Mouse (Mus musculus) cortical plate, adult 2 months (tissue): ENCODE measurements around the gene Incenp.

ENCODE experiments used
- CTCF ChIP-seq: fragments of 200-500 bp; IDR thresholded peaks from 2 replicates; pipeline ENCODE4 v1.5.1; 2011; ENCODE audit warnings: mild to moderate bottlenecking, control low read depth, low read length; ENCODE audit not compliant: insufficient read depth; ENCODE audit errors: extremely low read depth
- POLR2A ChIP-seq: fragments of 200-500 bp; IDR thresholded peaks from 2 replicates; pipeline ENCODE4 v1.6.1; 2011; ENCODE audit warnings: mild to moderate bottlenecking, low read length, control low read depth; ENCODE audit not compliant: insufficient read depth; ENCODE audit errors: extremely low read depth

DNA sequence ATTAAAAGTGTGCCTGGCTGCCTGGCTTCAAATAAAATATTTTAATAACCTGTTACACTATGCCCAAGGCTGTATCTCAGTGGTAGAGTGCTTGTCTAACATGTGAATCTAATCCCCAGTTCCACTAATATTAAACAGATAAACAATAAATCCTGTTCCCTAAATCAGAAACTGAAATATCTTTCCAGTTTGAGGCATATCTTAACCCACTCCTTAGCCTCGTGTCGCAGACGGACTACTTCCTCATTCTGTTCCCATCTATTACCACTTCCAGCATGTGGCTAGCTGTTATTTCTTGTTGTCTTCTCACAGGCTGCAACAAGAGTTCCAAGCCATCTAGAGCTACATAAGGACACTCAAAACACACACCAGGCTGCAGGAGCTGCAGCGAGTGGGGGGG, 18.4 kb upstream of the Incenp start:
- no peak for TF ChIP-seq CTCF
- TF ChIP-seq POLR2A: no peak
